ENCODE assay signal across 27 mouse cellular contexts in genomic region chr2:164776130-164776529, GRCm38 (mm10). TPM values are rescaled to one million over a fixed set of nuclear protein-coding genes. Genes with fewer than 3 reads are reported as not detected.
"Had no signal": no experiment of that assay in that cellular context is flagged by ENCODE, and none has a peak within 500 bp of the region (broad histone marks: within the 10 kb centered on the region; RNA-seq: fewer than 3 reads in every experiment).

No protein-coding gene starts in this region.

- DNase-seq: gastrocnemius, postnatal 14 days; gastrocnemius, postnatal 36 days; heart, adult 2 months; heart, postnatal 14 days; heart, postnatal 36 days; kidney, adult 18-20 months; kidney, adult 9 months; kidney, postnatal 14 days; kidney, postnatal 36 days; left cerebral cortex, postnatal 4 days had no signal

- H3K4me2 ChIP-seq: heart, embryonic 11.5 days; heart, embryonic 13.5 days; heart, embryonic 15.5 days; hindbrain, embryonic 12.5 days; hindbrain, embryonic 14.5 days; intestine, embryonic 15.5 days; kidney, embryonic 15.5 days; limb, embryonic 13.5 days; limb, embryonic 15.5 days; liver, embryonic 12.5 days had no signal

- H3K9me3 ChIP-seq: heart, embryonic 13.5 days; heart, embryonic 15.5 days; hindbrain, embryonic 12.5 days; intestine, embryonic 15.5 days; kidney, embryonic 15.5 days; limb, embryonic 13.5 days; limb, embryonic 15.5 days; liver, embryonic 12.5 days had no signal

- H3K27ac ChIP-seq: heart, adult 2 months; heart, embryonic 13.5 days; heart, embryonic 15.5 days; hindbrain, embryonic 12.5 days; hindbrain, embryonic 14.5 days; intestine, embryonic 15.5 days; kidney, embryonic 15.5 days; kidney, postnatal 0 days; left cerebral cortex, adult 2 months; limb, embryonic 13.5 days; limb, embryonic 15.5 days; liver, embryonic 12.5 days; liver, embryonic 14.5 days had no signal

- H3K27me3 ChIP-seq: hindbrain, embryonic 12.5 days; intestine, embryonic 15.5 days; kidney, embryonic 15.5 days; limb, embryonic 15.5 days had no signal

- ATAC-seq: hindbrain, embryonic 16.5 days; inflammation-experienced regulatory T-cells, adult 6 months; intestine, embryonic 15.5 days; intestine, postnatal 0 days; liver, embryonic 12.5 days had no signal

- H3K4me3 ChIP-seq: heart, adult 2 months; heart, embryonic 13.5 days; heart, embryonic 15.5 days; hindbrain, embryonic 12.5 days; intestine, embryonic 15.5 days; kidney, embryonic 15.5 days; left cerebral cortex, adult 2 months; limb, embryonic 13.5 days; limb, embryonic 15.5 days; liver, embryonic 12.5 days had no signal

- H3K9ac ChIP-seq: heart, embryonic 13.5 days; heart, embryonic 15.5 days; hindbrain, embryonic 12.5 days; hindbrain, embryonic 14.5 days; intestine, embryonic 15.5 days; kidney, embryonic 15.5 days; limb, embryonic 13.5 days; limb, embryonic 15.5 days; liver, embryonic 12.5 days; liver, embryonic 14.5 days had no signal

RNA-seq across cellular contexts. Expression of gene Tnnc2, which starts 3.6 kb away (rescaled TPM):
- polyA plus RNA-seq: heart, adult 2 months; inflammation-experienced regulatory T-cells, adult 6 months; liver, adult 2 months had no signal
